Mouse (Mus musculus): ENCODE measurements at regions not wholly inside any gene's neighbourhood (a gene's known extent, or its start where the extent isn't known, plus 50 kb on each side); places are given as distances from the start of the nearest gene placed in this dataset. TPM values are rescaled to one million over a fixed set of nuclear protein-coding genes. Genes with fewer than 3 reads are reported as not detected.
A peak's percentile ranks its signal among the peaks of the same experiment; 100 is the strongest.

- H3K36me3 ChIP-seq = no peaks in the 10 kb centered on the region
- no peaks in the 10 kb centered on the region for H3K27me3 ChIP-seq
- WGBS = 71% methylated on average over 10 of the region's 10 CpGs
- H3K27ac ChIP-seq = 0 out of 2 replicates have a peak overlapping the region, but pooled peaks have one; percentile 3
- ATAC-seq (ENCODE audit: low FRiP score) = no peak
- H3K4me2 ChIP-seq = no peak overlapping the region
- H3K4me1 ChIP-seq (replicated peaks) = no peaks in the 10 kb centered on the region; the same call in 1 of the 2 replicates
- no peak overlapping the region for H3K4me3 ChIP-seq
- H3K9me3 ChIP-seq = no peaks in the 10 kb centered on the region
- no peak overlapping the region for H3K9ac ChIP-seq
These were observed 266.6 kb downstream of the Gm19410 start for GRCm38 (mm10) chr8:36031966-36032719.

- WGBS = 97% methylated on average over 7 of the region's 7 CpGs
- no peaks in the 10 kb centered on the region for H3K36me3 ChIP-seq
- H3K9ac ChIP-seq = no peak overlapping the region
- no peaks in the 10 kb centered on the region; the same call in 1 of the 2 replicates for H3K4me1 ChIP-seq (replicated peaks)
- H3K4me2 ChIP-seq = no peak overlapping the region
- H3K27me3 ChIP-seq = no peaks in the 10 kb centered on the region
- H3K4me3 ChIP-seq = no peak overlapping the region
- ATAC-seq (ENCODE audit: low FRiP score) = no peak
- no peaks in the 10 kb centered on the region for H3K9me3 ChIP-seq
- H3K27ac ChIP-seq = no peak overlapping the region
These were observed 269.7 kb downstream of the Gm19410 start for GRCm38 (mm10) chr8:36035339-36035738.

GRCm38 (mm10) chr8:36036271-36036670 lies 270.7 kb downstream of the Gm19410 start:
- ATAC-seq (ENCODE audit: low FRiP score) = no peak

GRCm38 (mm10) chr8:36041222-36041864 lies 275.8 kb downstream of the Gm19410 start:
- no peaks in the 10 kb centered on the region for H3K4me1 ChIP-seq (replicated peaks)
- H3K27ac ChIP-seq = no peak overlapping the region
- H3K4me2 ChIP-seq = no peak overlapping the region
- WGBS = 77% methylated on average over 6 of the region's 6 CpGs
- H3K4me3 ChIP-seq = no peak overlapping the region
- no peak for ATAC-seq (ENCODE audit: low FRiP score)
- H3K9ac ChIP-seq = no peak overlapping the region
- no peaks in the 10 kb centered on the region for H3K27me3 ChIP-seq
- H3K9me3 ChIP-seq = no peaks in the 10 kb centered on the region
- H3K36me3 ChIP-seq = no peaks in the 10 kb centered on the region

More at GRCm38 (mm10) chr8:36036271-36036670, 270.7 kb downstream of the Gm19410 start:
- Histone ChIP-seq H3K9me3 (no peaks in the 10 kb centered on the region), H3K4me3 (no peak overlapping the region), H3K27ac (no peak overlapping the region), H3K9ac (no peak overlapping the region), H3K36me3 (no peaks in the 10 kb centered on the region), H3K27me3 (no peaks in the 10 kb centered on the region), H3K4me1 (replicated peaks) (no peaks in the 10 kb centered on the region; the same call in 1 of the 2 replicates), H3K4me2 (no peak overlapping the region)
- 78% methylated on average over 6 of the region's 6 CpGs for WGBS

- Histone ChIP-seq H3K36me3 (no peaks in the 10 kb centered on the region), H3K9ac (no peak overlapping the region), H3K4me3 (no peak overlapping the region), H3K27me3 (no peaks in the 10 kb centered on the region), H3K27ac (no peak overlapping the region), H3K4me1 (replicated peaks) (no peaks in the 10 kb centered on the region), H3K9me3 (no peaks in the 10 kb centered on the region), H3K4me2 (no peak overlapping the region)
- no peak for ATAC-seq (ENCODE audit: low FRiP score)
- 87% methylated on average over 4 of the region's 4 CpGs for WGBS
These were observed 277.0 kb downstream of the Gm19410 start for GRCm38 (mm10) chr8:36042594-36042993.

Small RNA genes in the stretch of these regions (microRNA-seq; reads per million reads assigned to microRNA genes)
- gene Gm22030 = not detected

Measured in hindbrain, embryonic 13.5 days (tissue).